Mouse (Mus musculus): ENCODE measurements around the gene Strada. TPM values are rescaled to one million over a fixed set of nuclear protein-coding genes. Genes with fewer than 3 reads are reported as not detected.
"Not testable (repeated sequence)": the region's sequence is repeated elsewhere in the genome, so short reads cannot be mapped to it uniquely, and the experiment has no call there.

Strada gene
- polyA plus RNA-seq, 1 experiment = 24.0 TPM

- Histone ChIP-seq H3K4me1 (ENCODE audit: control insufficient read depth, insufficient read depth, low read length) (peaks cover 4% of the 10 kb centered on the region), H3K4me3 (ENCODE audit: insufficient read depth, low read length) (no peak overlapping the region), H3K27ac (ENCODE audit: insufficient read depth, low read length) (peak overlapping the region; percentile 92)
- TF ChIP-seq POLR2A (IDR thresholded peaks at IDR 0.05; ENCODE audit: low read depth, low read length) (no peak), CTCF (IDR thresholded peaks at IDR 0.05; ENCODE audit: borderline replicate concordance, insufficient read depth, low read length) (no peak)
Measured at GRCm38 (mm10) chr11:106134580-106135528, 67.1 kb downstream of the Strada start.

- Histone ChIP-seq H3K27ac (ENCODE audit: insufficient read depth, low read length) (no peak overlapping the region), H3K4me1 (ENCODE audit: control insufficient read depth, insufficient read depth, low read length) (peaks cover 4% of the 10 kb centered on the region), H3K4me3 (ENCODE audit: insufficient read depth, low read length) (no peak overlapping the region)
- TF ChIP-seq CTCF (IDR thresholded peaks at IDR 0.05; ENCODE audit: borderline replicate concordance, insufficient read depth, low read length) = no peak
- no peak for TF ChIP-seq POLR2A (IDR thresholded peaks at IDR 0.05; ENCODE audit: low read depth, low read length)
Measured at GRCm38 (mm10) chr11:106132516-106132915, 69.5 kb downstream of the Strada start.

- H3K4me3 ChIP-seq (ENCODE audit: insufficient read depth, low read length) = no peak overlapping the region
- H3K27ac ChIP-seq (ENCODE audit: insufficient read depth, low read length) = no peak overlapping the region
- H3K4me1 ChIP-seq (ENCODE audit: control insufficient read depth, insufficient read depth, low read length) = no peaks in the 10 kb centered on the region
- TF ChIP-seq POLR2A (IDR thresholded peaks at IDR 0.05; ENCODE audit: low read depth, low read length) = no peak
- no peak for TF ChIP-seq CTCF (IDR thresholded peaks at IDR 0.05; ENCODE audit: borderline replicate concordance, insufficient read depth, low read length)
Measured at GRCm38 (mm10) chr11:106129477-106129876, 72.5 kb downstream of the Strada start.

- H3K4me1 ChIP-seq (ENCODE audit: control insufficient read depth, insufficient read depth, low read length); H3K4me3 ChIP-seq (ENCODE audit: insufficient read depth, low read length); H3K27ac ChIP-seq (ENCODE audit: insufficient read depth, low read length): not testable (repeated sequence)
Measured at GRCm38 (mm10) chr11:106126727-106127373, 75.1 kb downstream of the Strada start.

GRCm38 (mm10) chr11:106125827-106126226, 76.1 kb downstream of the Strada start:
- Histone ChIP-seq H3K27ac (ENCODE audit: insufficient read depth, low read length) (no peak overlapping the region), H3K4me1 (ENCODE audit: control insufficient read depth, insufficient read depth, low read length) (no peaks in the 10 kb centered on the region), H3K4me3 (ENCODE audit: insufficient read depth, low read length) (no peak overlapping the region)
- TF ChIP-seq CTCF (IDR thresholded peaks at IDR 0.05; ENCODE audit: borderline replicate concordance, insufficient read depth, low read length) = no peak
- TF ChIP-seq POLR2A (IDR thresholded peaks at IDR 0.05; ENCODE audit: low read depth, low read length) = no peak

- no peak overlapping the region for H3K27ac ChIP-seq (ENCODE audit: insufficient read depth, low read length)
- TF ChIP-seq CTCF (IDR thresholded peaks at IDR 0.05; ENCODE audit: borderline replicate concordance, insufficient read depth, low read length) (no peak), POLR2A (IDR thresholded peaks at IDR 0.05; ENCODE audit: low read depth, low read length) (no peak)
- no peaks in the 10 kb centered on the region for H3K4me1 ChIP-seq (ENCODE audit: control insufficient read depth, insufficient read depth, low read length)
- no peak overlapping the region for H3K4me3 ChIP-seq (ENCODE audit: insufficient read depth, low read length)
Measured at GRCm38 (mm10) chr11:106124784-106125183, 77.2 kb downstream of the Strada start.

GRCm38 (mm10) chr11:106122736-106123135, 79.2 kb downstream of the Strada start:
- Histone ChIP-seq H3K4me3 (ENCODE audit: insufficient read depth, low read length) (no peak overlapping the region), H3K4me1 (ENCODE audit: control insufficient read depth, insufficient read depth, low read length) (no peaks in the 10 kb centered on the region), H3K27ac (ENCODE audit: insufficient read depth, low read length) (no peak overlapping the region)
- TF ChIP-seq CTCF (IDR thresholded peaks at IDR 0.05; ENCODE audit: borderline replicate concordance, insufficient read depth, low read length) (no peak), POLR2A (IDR thresholded peaks at IDR 0.05; ENCODE audit: low read depth, low read length) (no peak)

- no peak overlapping the region for H3K27ac ChIP-seq (ENCODE audit: insufficient read depth, low read length)
- TF ChIP-seq POLR2A (IDR thresholded peaks at IDR 0.05; ENCODE audit: low read depth, low read length) (no peak), CTCF (IDR thresholded peaks at IDR 0.05; ENCODE audit: borderline replicate concordance, insufficient read depth, low read length) (no peak)
- H3K4me1 ChIP-seq (ENCODE audit: control insufficient read depth, insufficient read depth, low read length) = no peaks in the 10 kb centered on the region
- H3K4me3 ChIP-seq (ENCODE audit: insufficient read depth, low read length) = no peak overlapping the region
Measured at GRCm38 (mm10) chr11:106122221-106122620, 79.7 kb downstream of the Strada start.

Other genes with a start within 250 kb of the Strada start
- 2.6 and 3.4 TPM in 2 replicates for gene Cyb561, start 248.8 kb downstream of the Strada start, polyA plus RNA-seq (2011; ENCODE audit: insufficient read length, low read depth, missing spikeins)
- gene Ace, start 234.2 kb downstream of the Strada start, polyA plus RNA-seq (2011; ENCODE audit: insufficient read length, low read depth, missing spikeins) = 0.57 and 1.3 TPM in 2 replicates
- not detected in 2 replicates for gene Ace3, start 207.5 kb downstream of the Strada start, polyA plus RNA-seq (2011; ENCODE audit: insufficient read length, low read depth, missing spikeins)
- not detected in 2 replicates for gene Kcnh6, start 194.0 kb downstream of the Strada start, polyA plus RNA-seq (2011; ENCODE audit: insufficient read length, low read depth, missing spikeins)
- gene Dcaf7, start 165.3 kb downstream of the Strada start, polyA plus RNA-seq (2011; ENCODE audit: insufficient read length, low read depth, missing spikeins) = 55.8 and 60.0 TPM in 2 replicates
- 9.5 and 10.3 TPM in 2 replicates for gene Taco1, start 136.1 kb downstream of the Strada start, polyA plus RNA-seq (2011; ENCODE audit: insufficient read length, low read depth, missing spikeins)
- gene Map3k3, start 117.6 kb downstream of the Strada start, polyA plus RNA-seq (2011; ENCODE audit: insufficient read length, low read depth, missing spikeins) = 40.0 and 41.1 TPM in 2 replicates
- not detected in 2 replicates for gene Gm10840, start 41.3 kb downstream of the Strada start, polyA plus RNA-seq (2011; ENCODE audit: insufficient read length, low read depth, missing spikeins)
- 67.2 and 70.6 TPM in 2 replicates for gene Limd2, start 41.3 kb downstream of the Strada start, polyA plus RNA-seq (2011; ENCODE audit: insufficient read length, low read depth, missing spikeins)
- gene Ccdc47, start 14.2 kb upstream of the Strada start, polyA plus RNA-seq (2011; ENCODE audit: insufficient read length, low read depth, missing spikeins) = 101 and 110 TPM in 2 replicates
- 55.0 and 58.3 TPM in 2 replicates for gene Ddx42, start 14.8 kb upstream of the Strada start, polyA plus RNA-seq (2011; ENCODE audit: insufficient read length, low read depth, missing spikeins)
- 49.5 and 60.5 TPM in 2 replicates for gene Ftsj3, start 53.9 kb upstream of the Strada start, polyA plus RNA-seq (2011; ENCODE audit: insufficient read length, low read depth, missing spikeins)
- gene Psmc5, start 54.0 kb upstream of the Strada start, polyA plus RNA-seq (2011; ENCODE audit: insufficient read length, low read depth, missing spikeins) = 141 and 156 TPM in 2 replicates
- 50.4 and 64.3 TPM in 2 replicates for gene Smarcd2, start 70.8 kb upstream of the Strada start, polyA plus RNA-seq (2011; ENCODE audit: insufficient read length, low read depth, missing spikeins)
- 0.16 and 0.18 TPM in 2 replicates for gene Tcam1, start 74.5 kb upstream of the Strada start, polyA plus RNA-seq (2011; ENCODE audit: insufficient read length, low read depth, missing spikeins)
- not detected in 2 replicates for gene Gh, start 99.7 kb upstream of the Strada start, polyA plus RNA-seq (2011; ENCODE audit: insufficient read length, low read depth, missing spikeins)
- gene Cd79b, start 112.6 kb upstream of the Strada start, polyA plus RNA-seq (2011; ENCODE audit: insufficient read length, low read depth, missing spikeins) = not detected in 2 replicates
- gene Scn4a, start 151.1 kb upstream of the Strada start, polyA plus RNA-seq (2011; ENCODE audit: insufficient read length, low read depth, missing spikeins) = not detected in 2 replicates
- gene Prr29, start 163.3 kb upstream of the Strada start, polyA plus RNA-seq (2011; ENCODE audit: insufficient read length, low read depth, missing spikeins) = not detected in 2 replicates
- gene Icam2, start 185.9 kb upstream of the Strada start, polyA plus RNA-seq (2011; ENCODE audit: insufficient read length, low read depth, missing spikeins) = not detected in 2 replicates